Mouse (Mus musculus): ENCODE data around the gene Epn2. TPM values are rescaled to one million over a fixed set of nuclear protein-coding genes. Genes with fewer than 3 reads are reported as not detected.

The Epn2 gene
- polyA plus RNA-seq, 2 experiments: 1.7 to 1.9 TPM

GRCm38 (mm10) chr11:61619791-61620241 is 40.3 kb upstream of the Epn2 start:
- Histone ChIP-seq H3K9ac (replicated peaks) (no peak overlapping the region), H3K27ac (no peak overlapping the region), H3K4me3 (ENCODE audit: insufficient read depth in 1 of 2, low read depth in 2 of 2, low read length in 2 of 2) (no peak overlapping the region), H3K36me3 (replicated peaks; ENCODE audit: control insufficient read depth, insufficient read depth, low read depth) (no peaks in the 10 kb centered on the region), H3K4me2 (ENCODE audit: low read depth) (peak overlapping the region; percentile 22), H3K9me3 (ENCODE audit: control insufficient read depth, low read length) (no peaks in the 10 kb centered on the region), H3K27me3 (ENCODE audit: control insufficient read depth, insufficient read depth, low read length) (peaks cover 5% of the 10 kb centered on the region; the same call in 1 of the 2 replicates), H3K4me1 (replicated peaks; ENCODE audit: control insufficient read depth in 2 of 2, insufficient read depth in 2 of 2, low read length in 1 of 2) (no peaks in the 10 kb centered on the region)
- no peak for TF ChIP-seq EP300 (IDR thresholded peaks at IDR 0.05; ENCODE audit: low read depth)
- peak; percentile 51 for TF ChIP-seq CTCF (IDR thresholded peaks at IDR 0.05; ENCODE audit: low read depth)
- DNase-seq (ENCODE audit: low read depth in 3 of 3, low spot score in 3 of 3): no peak
- WGBS (ENCODE audit: insufficient replicate concordance): under 1% methylated on average over 17 of the region's 17 CpGs
- ATAC-seq (ENCODE audit: insufficient read depth): no peak

DNA sequence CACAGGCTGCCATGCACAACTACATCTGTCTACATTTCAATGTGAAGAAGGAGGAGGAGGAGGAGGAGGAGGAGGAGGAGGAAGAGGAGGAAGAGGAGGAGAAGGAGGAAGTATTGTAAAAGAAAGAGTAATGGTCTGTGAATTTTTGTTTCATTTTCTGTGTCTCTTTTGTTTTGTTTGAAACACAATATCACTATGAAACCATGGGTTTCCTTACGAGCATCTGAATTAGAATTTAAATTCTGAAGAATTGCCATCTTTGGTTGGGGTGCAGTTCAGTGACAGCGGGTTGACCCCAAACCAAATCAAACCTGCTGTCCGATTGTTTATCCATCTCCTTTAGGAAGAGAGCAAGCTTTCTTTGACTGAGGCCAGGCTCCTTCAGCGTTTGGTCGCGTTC is 39.9 kb upstream of the Epn2 start:
- H3K9ac ChIP-seq (replicated peaks): no peak overlapping the region
- DNase-seq (ENCODE audit: low read depth in 3 of 3, low spot score in 3 of 3): no peak
- H3K36me3 ChIP-seq (replicated peaks; ENCODE audit: control insufficient read depth, insufficient read depth, low read depth): no peaks in the 10 kb centered on the region
- WGBS (ENCODE audit: insufficient replicate concordance): 12% methylated on average over 6 of the region's 6 CpGs
- no peaks in the 10 kb centered on the region for H3K9me3 ChIP-seq (ENCODE audit: control insufficient read depth, low read length)
- peaks cover 5% of the 10 kb centered on the region; the same call in 1 of the 2 replicates for H3K27me3 ChIP-seq (ENCODE audit: control insufficient read depth, insufficient read depth, low read length)
- no peak overlapping the region for H3K27ac ChIP-seq
- H3K4me1 ChIP-seq (replicated peaks; ENCODE audit: control insufficient read depth in 2 of 2, insufficient read depth in 2 of 2, low read length in 1 of 2): no peaks in the 10 kb centered on the region
- H3K4me2 ChIP-seq (ENCODE audit: low read depth): peak overlapping the region; percentile 22; the same call in 1 of the 2 replicates
- no peak overlapping the region for H3K4me3 ChIP-seq (ENCODE audit: insufficient read depth in 1 of 2, low read depth in 2 of 2, low read length in 2 of 2)
- TF ChIP-seq EP300 (IDR thresholded peaks at IDR 0.05; ENCODE audit: low read depth) (no peak), CTCF (IDR thresholded peaks at IDR 0.05; ENCODE audit: low read depth) (no peak)
- no peak for ATAC-seq (ENCODE audit: insufficient read depth)

DNA sequence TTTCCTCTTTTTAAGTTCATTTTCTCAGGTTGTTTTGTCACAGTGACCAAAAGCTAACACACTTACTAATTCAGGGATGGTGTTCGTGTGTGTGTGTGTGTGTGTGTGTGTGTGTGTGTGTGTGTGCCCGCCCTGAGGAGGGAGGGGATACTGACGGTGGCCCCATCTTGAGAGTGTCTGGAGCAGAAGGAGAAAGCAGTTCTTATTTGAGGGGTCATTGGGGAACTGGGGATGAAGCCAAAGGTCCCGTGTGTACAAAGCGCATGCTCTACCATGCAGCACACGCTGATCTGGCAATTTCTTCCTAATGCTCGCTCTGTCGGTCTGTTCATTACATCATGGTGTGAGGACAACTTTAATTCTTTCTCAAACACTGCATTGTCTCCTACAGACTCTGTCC is 39.1 kb upstream of the Epn2 start:
- ATAC-seq (ENCODE audit: insufficient read depth): no peak
- Histone ChIP-seq H3K4me2 (ENCODE audit: low read depth) (no peak overlapping the region), H3K27me3 (ENCODE audit: control insufficient read depth, insufficient read depth, low read length) (peaks cover 5% of the 10 kb centered on the region), H3K9ac (replicated peaks) (no peak overlapping the region), H3K4me1 (replicated peaks; ENCODE audit: control insufficient read depth in 2 of 2, insufficient read depth in 2 of 2, low read length in 1 of 2) (no peaks in the 10 kb centered on the region), H3K36me3 (replicated peaks; ENCODE audit: control insufficient read depth, insufficient read depth, low read depth) (no peaks in the 10 kb centered on the region), H3K4me3 (ENCODE audit: insufficient read depth in 1 of 2, low read depth in 2 of 2, low read length in 2 of 2) (no peak overlapping the region), H3K9me3 (ENCODE audit: control insufficient read depth, low read length) (no peaks in the 10 kb centered on the region), H3K27ac (no peak overlapping the region)
- DNase-seq (ENCODE audit: low read depth in 3 of 3, low spot score in 3 of 3): no peak
- 72% methylated on average over 7 of the region's 8 CpGs for WGBS (ENCODE audit: insufficient replicate concordance)
- TF ChIP-seq EP300 (IDR thresholded peaks at IDR 0.05; ENCODE audit: low read depth) (no peak), CTCF (IDR thresholded peaks at IDR 0.05; ENCODE audit: low read depth) (no peak)

GRCm38 (mm10) chr11:61618131-61618530 is 38.6 kb upstream of the Epn2 start:
- H3K4me1 ChIP-seq (replicated peaks; ENCODE audit: control insufficient read depth in 2 of 2, insufficient read depth in 2 of 2, low read length in 1 of 2): no peaks in the 10 kb centered on the region
- ATAC-seq (ENCODE audit: insufficient read depth) (no peak), DNase-seq (ENCODE audit: low read depth in 3 of 3, low spot score in 3 of 3) (no peak)
- no peak overlapping the region for H3K9ac ChIP-seq (replicated peaks)
- H3K9me3 ChIP-seq (ENCODE audit: control insufficient read depth, low read length): no peaks in the 10 kb centered on the region
- no peak overlapping the region for H3K4me2 ChIP-seq (ENCODE audit: low read depth)
- no peaks in the 10 kb centered on the region for H3K36me3 ChIP-seq (replicated peaks; ENCODE audit: control insufficient read depth, insufficient read depth, low read depth)
- H3K4me3 ChIP-seq (ENCODE audit: insufficient read depth in 1 of 2, low read depth in 2 of 2, low read length in 2 of 2): no peak overlapping the region
- TF ChIP-seq CTCF (IDR thresholded peaks at IDR 0.05; ENCODE audit: low read depth): no peak
- TF ChIP-seq EP300 (IDR thresholded peaks at IDR 0.05; ENCODE audit: low read depth): no peak
- H3K27me3 ChIP-seq (ENCODE audit: control insufficient read depth, insufficient read depth, low read length): peaks cover 8% of the 10 kb centered on the region
- 70% methylated on average over 8 of the region's 8 CpGs for WGBS (ENCODE audit: insufficient replicate concordance)
- H3K27ac ChIP-seq: no peak overlapping the region

DNA sequence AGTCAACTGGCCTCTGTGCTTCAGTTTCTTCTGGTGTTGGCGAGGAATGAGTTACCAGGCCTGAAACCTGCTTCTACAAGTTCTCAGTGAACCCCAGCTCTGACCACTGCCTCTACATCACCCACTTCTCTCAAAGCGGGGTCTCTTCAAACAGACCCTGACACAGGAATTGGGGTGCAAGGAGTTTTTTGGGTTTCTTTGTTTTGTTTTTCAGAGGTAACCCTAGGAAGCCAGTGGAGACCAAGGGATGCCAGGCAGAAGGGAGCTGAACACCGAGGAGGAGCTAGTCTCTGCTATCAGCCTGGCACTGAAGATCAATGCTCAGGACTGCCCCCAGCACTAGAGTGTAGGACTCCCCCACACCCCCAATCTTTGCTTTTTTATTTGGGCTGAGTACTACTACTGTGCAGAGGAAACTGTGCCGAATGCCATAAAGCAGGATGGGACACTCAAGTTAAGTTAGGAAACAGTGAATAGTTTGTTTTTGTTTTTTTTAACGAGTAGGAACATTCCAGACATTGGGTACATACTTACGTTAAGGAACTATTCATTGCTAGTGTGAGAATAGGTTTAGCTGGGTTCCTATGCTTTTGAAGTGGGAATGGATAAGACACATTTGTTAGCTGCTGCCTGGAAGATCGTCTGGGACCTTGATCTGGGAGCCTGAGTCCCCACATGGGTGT is 37.9 kb upstream of the Epn2 start:
- Histone ChIP-seq H3K27ac (no peak overlapping the region), H3K9ac (replicated peaks) (no peak overlapping the region), H3K4me1 (replicated peaks; ENCODE audit: control insufficient read depth in 2 of 2, insufficient read depth in 2 of 2, low read length in 1 of 2) (no peaks in the 10 kb centered on the region), H3K9me3 (ENCODE audit: control insufficient read depth, low read length) (no peaks in the 10 kb centered on the region), H3K36me3 (replicated peaks; ENCODE audit: control insufficient read depth, insufficient read depth, low read depth) (no peaks in the 10 kb centered on the region), H3K27me3 (ENCODE audit: control insufficient read depth, insufficient read depth, low read length) (peaks cover 9% of the 10 kb centered on the region), H3K4me2 (ENCODE audit: low read depth) (no peak overlapping the region), H3K4me3 (ENCODE audit: insufficient read depth in 1 of 2, low read depth in 2 of 2, low read length in 2 of 2) (no peak overlapping the region)
- WGBS (ENCODE audit: insufficient replicate concordance): 44% methylated on average over 7 of the region's 7 CpGs
- no peak for TF ChIP-seq CTCF (IDR thresholded peaks at IDR 0.05; ENCODE audit: low read depth)
- no peak for TF ChIP-seq EP300 (IDR thresholded peaks at IDR 0.05; ENCODE audit: low read depth)
- no peak for DNase-seq (ENCODE audit: low read depth in 3 of 3, low spot score in 3 of 3)
- no peak for ATAC-seq (ENCODE audit: insufficient read depth)
